Mouse (Mus musculus) limb, embryonic 12.5 days (tissue): ENCODE results near the gene Slc6a12. TPM values are rescaled to one million over a fixed set of nuclear protein-coding genes. Genes with fewer than 3 reads are reported as not detected.

Source experiments
- ATAC-seq: fragments of 200-750 bp; cut with Nextera tagmentation; 2 replicates; pipeline ENCODE4 v1.8.0; 2017; ENCODE audit warnings: low read depth, moderate TSS enrichment; ENCODE audit not compliant: insufficient number of reproducible peaks, insufficient read depth, low FRiP score, low TSS enrichment
- H3K27ac ChIP-seq: fragments of 300-500 bp; sonication (generic); 2 replicates; pipeline ENCODE4 v1.5.1; 2016; ENCODE audit warnings: mild to moderate bottlenecking, moderate library complexity
- H3K27me3 ChIP-seq: fragments of 300-500 bp; sonication (generic); 2 replicates; pipeline ENCODE4 v1.6.1; 2016; ENCODE audit warnings: mild to moderate bottlenecking, moderate library complexity
- H3K36me3 ChIP-seq: fragments of 300-500 bp; sonication (generic); 2 replicates; pipeline ENCODE4 v1.6.1; 2016; ENCODE audit warnings: mild to moderate bottlenecking, moderate library complexity
- H3K4me1 ChIP-seq: fragments of 300-500 bp; sonication (generic); replicated peaks from 2 replicates; pipeline ENCODE4 v1.6.1; 2016
- H3K4me2 ChIP-seq: fragments of 300-500 bp; sonication (generic); 2 replicates; pipeline ENCODE4 v1.6.1; 2016; ENCODE audit warnings: mild to moderate bottlenecking, moderate library complexity
- H3K4me3 ChIP-seq: fragments of 300-500 bp; sonication (generic); replicated peaks from 2 replicates; pipeline ENCODE4 v1.5.1; 2016; ENCODE audit warnings: mild to moderate bottlenecking
- H3K9ac ChIP-seq: fragments of 300-500 bp; sonication (generic); replicated peaks from 2 replicates; pipeline ENCODE4 v1.6.1; 2016; ENCODE audit warnings: mild to moderate bottlenecking, moderate library complexity
- H3K9me3 ChIP-seq: fragments of 300-500 bp; sonication (generic); 2 replicates; pipeline ENCODE4 v1.6.1; 2016; ENCODE audit warnings: mild to moderate bottlenecking, moderate library complexity
- WGBS: fragments of 180-500 bp; shearing (Covaris S2); methylation state at CpG from one replicate; pipeline ENCODE4 v1.1.7; 2016; 5-methylcytosine and 5-hydroxymethylcytosine counted together
- polyA plus RNA-seq: library from polyadenylated mRNA; unstranded; fragments of >200 nt; fragmentation: Nextera tagmentation; extraction: Ambion mirVana; gene quantifications from 2 replicates; pipeline ENCODE4 v1.2.1, GENCODE M21; 2016

The Slc6a12 gene
- polyA plus RNA-seq, 1 experiment from 2014 or later, result not detected

DNA sequence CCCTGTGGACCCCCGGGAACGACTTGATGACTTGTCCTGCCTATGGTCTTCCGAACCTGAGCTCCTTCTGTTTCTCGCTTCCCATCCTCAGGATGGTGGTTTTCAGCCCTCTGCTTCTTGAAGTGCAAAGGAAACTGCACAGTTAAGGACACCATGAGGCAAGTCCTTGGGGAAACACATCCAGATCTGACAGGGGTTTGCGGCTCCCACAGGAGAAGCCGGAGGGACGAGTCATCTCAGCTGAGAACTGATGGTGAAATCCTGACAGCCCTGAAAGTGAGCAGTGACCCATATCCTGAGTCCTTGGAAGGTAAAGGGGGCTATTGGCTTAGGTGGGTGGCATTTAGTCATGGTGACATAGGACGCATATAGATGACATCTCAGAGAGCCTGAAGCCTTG, 37.7 kb downstream of the Slc6a12 start:
- peaks cover 11% of the 10 kb centered on the region; the same call in 1 of the 2 replicates for H3K27me3 ChIP-seq
- no peaks in the 10 kb centered on the region for H3K36me3 ChIP-seq
- H3K4me1 ChIP-seq, result 0 out of 2 replicates have a peak, but pooled peaks cover 5% of the 10 kb centered on the region
- no peak overlapping the region for H3K9ac ChIP-seq
- no peak overlapping the region for H3K27ac ChIP-seq
- WGBS, result 80% methylated on average over 8 of the region's 8 CpGs
- no peaks in the 10 kb centered on the region for H3K9me3 ChIP-seq
- ATAC-seq, result no peak
- no peak overlapping the region for H3K4me3 ChIP-seq
- no peak overlapping the region for H3K4me2 ChIP-seq

DNA sequence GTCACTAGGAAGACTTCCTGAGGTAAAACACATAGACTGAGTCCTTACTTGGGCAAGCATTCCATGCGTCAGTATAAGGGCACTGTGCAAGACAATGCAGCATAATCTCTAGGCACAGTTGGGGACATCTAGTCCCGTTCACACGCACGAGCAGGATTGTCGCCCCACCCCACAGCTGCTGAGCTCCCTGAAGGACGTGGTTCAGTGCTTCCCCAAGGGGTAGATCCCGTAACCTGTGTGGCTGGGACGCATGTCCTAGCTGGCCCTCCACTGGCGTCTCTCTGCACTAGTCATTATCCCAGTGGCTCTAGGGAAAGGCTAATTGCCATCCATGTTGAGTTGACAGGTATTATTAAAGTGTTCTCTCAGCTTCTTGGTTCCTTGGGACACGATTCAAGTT, 39.2 kb downstream of the Slc6a12 start:
- Histone ChIP-seq H3K27me3 (peaks cover 19% of the 10 kb centered on the region), H3K36me3 (no peaks in the 10 kb centered on the region), H3K27ac (no peak overlapping the region), H3K9me3 (no peaks in the 10 kb centered on the region), H3K4me3 (no peak overlapping the region), H3K4me1 (0 out of 2 replicates have a peak, but pooled peaks cover 5% of the 10 kb centered on the region), H3K4me2 (no peak overlapping the region), H3K9ac (no peak overlapping the region)
- ATAC-seq, result no peak
- 60% methylated on average over 10 of the region's 10 CpGs for WGBS

DNA sequence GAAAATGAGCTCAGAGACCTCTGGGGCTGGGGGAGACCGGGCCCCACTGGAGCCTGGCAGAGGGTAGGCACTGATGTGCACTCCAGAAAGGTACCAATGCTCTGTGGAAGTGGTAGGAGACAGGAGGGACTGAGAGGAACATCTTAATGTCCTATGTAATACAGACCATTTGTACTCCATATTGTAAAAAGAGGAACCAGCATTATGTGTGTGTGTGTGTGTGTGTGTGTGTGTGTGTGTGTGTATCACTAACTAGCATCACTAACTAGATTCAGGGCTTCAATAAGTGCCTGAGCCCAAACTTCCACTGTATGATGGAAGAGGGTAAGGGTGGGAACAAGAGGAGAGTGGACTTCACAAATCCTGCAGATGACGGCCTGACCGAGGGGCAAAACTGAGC, 42.5 kb downstream of the Slc6a12 start:
- peaks cover 27% of the 10 kb centered on the region for H3K27me3 ChIP-seq
- WGBS, result 76% methylated on average over 3 of the region's 3 CpGs

DNA sequence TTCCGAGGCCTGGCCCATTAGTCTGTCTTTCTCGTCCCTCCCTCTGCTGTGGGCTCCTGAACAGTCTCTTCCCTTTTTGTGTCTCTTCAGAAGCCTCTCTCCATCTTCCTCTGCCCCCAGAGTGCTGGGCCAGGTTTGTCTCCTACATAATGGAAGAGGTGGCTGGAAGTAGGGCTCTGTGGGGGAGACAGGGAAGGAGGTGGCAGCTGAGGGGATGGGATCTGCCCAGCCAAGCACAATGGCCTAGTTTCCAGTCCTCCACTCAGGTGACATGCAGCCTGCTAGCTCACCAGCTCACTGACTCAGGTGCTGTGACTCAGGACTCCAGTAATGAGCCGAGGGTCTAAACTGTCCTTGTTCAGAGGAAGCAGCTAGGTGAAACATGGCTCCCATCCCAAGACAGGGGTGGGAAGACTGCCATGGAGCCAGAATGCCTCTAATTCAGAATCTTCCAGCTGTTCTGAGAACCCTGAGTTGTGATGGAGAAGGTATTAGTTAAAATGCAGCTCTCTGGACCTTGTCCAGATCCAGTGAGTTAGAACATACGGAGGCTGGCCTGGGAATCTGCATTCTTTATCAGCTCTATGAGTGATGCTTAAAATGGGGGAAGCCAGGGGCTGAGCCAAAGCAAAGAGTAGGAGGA, 49.9 kb downstream of the Slc6a12 start:
- Histone ChIP-seq H3K9ac (no peak overlapping the region), H3K27me3 (peaks cover 7% of the 10 kb centered on the region), H3K4me2 (no peak overlapping the region), H3K4me3 (no peak overlapping the region), H3K36me3 (no peaks in the 10 kb centered on the region), H3K4me1 (no peaks in the 10 kb centered on the region), H3K9me3 (peaks cover 11% of the 10 kb centered on the region), H3K27ac (no peak overlapping the region)
- WGBS, result 91% methylated on average over 4 of the region's 4 CpGs
- no peak for ATAC-seq

More for the DNA sequence above, 42.5 kb downstream of the Slc6a12 start:
- H3K9me3 ChIP-seq, result no peaks in the 10 kb centered on the region
- H3K27ac ChIP-seq, result no peak overlapping the region
- no peak overlapping the region for H3K4me2 ChIP-seq
- H3K36me3 ChIP-seq, result no peaks in the 10 kb centered on the region
- no peak overlapping the region for H3K4me3 ChIP-seq
- no peak overlapping the region for H3K9ac ChIP-seq
- H3K4me1 ChIP-seq, result 0 out of 2 replicates have a peak, but pooled peaks cover 5% of the 10 kb centered on the region
- no peak for ATAC-seq

DNA sequence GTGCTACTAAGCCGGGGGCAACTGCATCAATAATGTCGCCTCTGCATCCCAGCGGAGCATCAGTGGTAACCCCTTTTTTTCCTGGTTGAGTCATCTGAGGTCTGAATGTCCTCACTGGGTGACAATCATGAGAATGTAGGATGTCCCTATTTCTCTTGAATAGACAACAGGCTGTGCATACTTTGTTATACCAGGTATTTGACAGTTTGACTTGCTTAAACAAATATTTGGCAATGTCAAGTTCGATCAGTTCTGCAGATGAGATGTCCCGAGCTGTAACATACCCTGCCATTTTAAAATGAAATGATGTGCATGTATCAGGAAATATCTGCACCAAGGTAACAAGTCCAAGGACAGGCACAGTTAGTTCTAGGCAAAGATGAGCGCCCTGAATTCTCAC, 58.3 kb downstream of the Slc6a12 start:
- Histone ChIP-seq H3K27me3 (0 out of 2 replicates have a peak, but pooled peaks cover 3% of the 10 kb centered on the region), H3K36me3 (no peaks in the 10 kb centered on the region), H3K4me2 (no peak overlapping the region), H3K4me1 (no peaks in the 10 kb centered on the region), H3K4me3 (no peak overlapping the region), H3K27ac (no peak overlapping the region), H3K9ac (no peak overlapping the region), H3K9me3 (no peaks in the 10 kb centered on the region)
- WGBS, result 93% methylated on average over 6 of the region's 6 CpGs
- ATAC-seq, result no peak

DNA sequence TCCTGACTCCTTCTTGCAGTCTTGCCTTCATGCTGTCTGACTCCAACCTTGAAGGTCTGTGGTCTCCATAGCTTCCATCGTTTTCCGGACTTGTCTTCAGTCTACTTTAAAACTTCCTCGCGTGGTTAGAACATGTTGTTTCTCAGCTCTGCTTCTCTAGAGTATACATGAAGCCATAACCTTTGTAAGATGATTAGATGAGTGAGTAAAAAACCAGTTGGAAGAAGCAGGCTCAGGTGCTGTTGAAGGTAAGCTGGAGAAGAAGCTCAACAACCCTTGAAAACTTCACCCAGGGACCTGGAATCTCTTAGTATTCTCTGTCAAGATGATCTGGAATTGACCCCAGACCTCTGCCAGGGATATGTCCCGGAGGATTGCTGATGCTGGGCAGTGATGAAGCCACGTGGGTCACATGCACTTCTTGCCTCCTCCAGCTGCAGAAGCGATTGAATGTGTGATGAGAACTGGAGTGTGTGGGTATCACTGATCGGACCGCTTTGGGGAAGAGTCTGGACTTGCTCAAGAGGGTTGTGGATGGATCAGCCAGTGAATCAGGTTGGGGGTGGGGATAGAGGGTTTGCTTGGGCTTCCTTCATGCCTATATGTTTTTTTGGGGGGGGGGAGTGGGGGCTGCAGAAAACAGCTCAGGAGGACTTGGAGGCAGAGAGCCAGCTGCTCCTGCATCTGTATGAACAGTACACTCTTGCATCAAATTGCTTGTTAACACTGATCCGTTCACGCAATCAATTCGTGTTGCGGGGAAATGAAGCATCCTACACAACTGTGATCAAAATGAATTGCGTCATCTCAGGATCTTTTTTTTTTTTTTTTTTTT, 59.2 kb downstream of the Slc6a12 start:
- no peaks in the 10 kb centered on the region for H3K36me3 ChIP-seq
- H3K27ac ChIP-seq, result no peak overlapping the region
- H3K9ac ChIP-seq, result no peak overlapping the region
- 0 out of 2 replicates have a peak, but pooled peaks cover 3% of the 10 kb centered on the region for H3K27me3 ChIP-seq
- H3K9me3 ChIP-seq, result no peaks in the 10 kb centered on the region
- ATAC-seq, result no peak
- no peak overlapping the region for H3K4me2 ChIP-seq
- no peak overlapping the region for H3K4me3 ChIP-seq
- no peaks in the 10 kb centered on the region for H3K4me1 ChIP-seq
- WGBS, result 84% methylated on average over 14 of the region's 14 CpGs

DNA sequence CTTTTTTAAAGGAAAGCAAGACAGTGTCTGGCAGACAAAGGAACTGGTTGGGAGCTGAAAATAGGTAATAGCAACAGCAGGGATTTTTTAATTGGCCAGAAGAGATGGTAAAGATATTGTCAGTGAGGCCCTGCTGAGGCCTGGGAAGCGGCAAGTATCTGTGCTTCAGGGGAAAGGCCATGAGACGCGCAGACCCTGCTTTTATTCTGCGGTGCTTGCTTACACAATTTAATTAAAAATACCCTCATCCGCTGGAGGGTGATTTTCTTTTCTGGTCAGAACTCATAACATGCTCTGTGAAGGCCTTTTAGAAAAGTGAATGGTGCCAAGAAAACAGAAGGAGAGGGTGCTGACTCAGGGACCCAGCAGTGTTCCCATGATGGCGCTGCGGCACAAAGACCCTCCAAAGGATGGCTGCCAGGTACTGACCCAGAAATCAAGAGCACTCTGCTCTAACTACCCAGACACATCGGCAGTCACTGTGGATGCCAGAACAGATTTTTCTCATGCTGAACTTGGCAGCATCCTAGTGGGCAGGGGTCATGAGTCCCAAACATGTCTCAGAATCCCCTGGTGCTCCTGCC, 59.9 kb downstream of the Slc6a12 start:
- no peaks in the 10 kb centered on the region for H3K9me3 ChIP-seq
- no peak overlapping the region for H3K4me3 ChIP-seq
- H3K36me3 ChIP-seq, result no peaks in the 10 kb centered on the region
- H3K9ac ChIP-seq, result no peak overlapping the region
- peaks cover 3% of the 10 kb centered on the region; the same call in 1 of the 2 replicates for H3K27me3 ChIP-seq
- H3K4me2 ChIP-seq, result no peak overlapping the region
- peaks cover 5% of the 10 kb centered on the region; the same call in 1 of the 2 replicates for H3K4me1 ChIP-seq
- ATAC-seq, result no peak
- no peak overlapping the region for H3K27ac ChIP-seq
- WGBS, result 92% methylated on average over 8 of the region's 8 CpGs

DNA sequence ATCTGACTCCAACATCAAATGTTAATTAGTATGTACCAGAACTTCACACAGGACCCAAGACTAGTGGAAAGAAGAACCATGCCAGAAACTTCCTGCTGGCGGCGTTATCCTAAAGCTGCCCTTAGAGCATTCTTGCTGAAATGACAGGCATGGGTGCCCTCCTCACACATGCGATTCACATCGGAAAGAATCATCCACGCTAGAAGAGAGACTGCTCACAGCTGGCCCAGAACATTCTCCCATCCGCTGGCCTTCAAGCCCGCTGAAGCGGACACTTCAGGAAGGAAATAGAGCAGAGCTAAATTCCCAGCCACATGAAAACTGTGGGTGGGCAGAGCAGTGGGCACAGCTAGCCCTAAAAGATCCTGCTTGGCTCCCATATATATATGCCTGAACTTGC, 62.4 kb downstream of the Slc6a12 start:
- no peaks in the 10 kb centered on the region for H3K9me3 ChIP-seq
- H3K27me3 ChIP-seq, result peaks cover 18% of the 10 kb centered on the region
- peaks cover 6% of the 10 kb centered on the region; the same call in 1 of the 2 replicates for H3K4me1 ChIP-seq
- H3K4me2 ChIP-seq, result no peak overlapping the region
- no peaks in the 10 kb centered on the region for H3K36me3 ChIP-seq
- no peak for ATAC-seq
- H3K4me3 ChIP-seq, result no peak overlapping the region
- no peak overlapping the region for H3K9ac ChIP-seq
- no peak overlapping the region for H3K27ac ChIP-seq
- 93% methylated on average over 8 of the region's 8 CpGs for WGBS

DNA sequence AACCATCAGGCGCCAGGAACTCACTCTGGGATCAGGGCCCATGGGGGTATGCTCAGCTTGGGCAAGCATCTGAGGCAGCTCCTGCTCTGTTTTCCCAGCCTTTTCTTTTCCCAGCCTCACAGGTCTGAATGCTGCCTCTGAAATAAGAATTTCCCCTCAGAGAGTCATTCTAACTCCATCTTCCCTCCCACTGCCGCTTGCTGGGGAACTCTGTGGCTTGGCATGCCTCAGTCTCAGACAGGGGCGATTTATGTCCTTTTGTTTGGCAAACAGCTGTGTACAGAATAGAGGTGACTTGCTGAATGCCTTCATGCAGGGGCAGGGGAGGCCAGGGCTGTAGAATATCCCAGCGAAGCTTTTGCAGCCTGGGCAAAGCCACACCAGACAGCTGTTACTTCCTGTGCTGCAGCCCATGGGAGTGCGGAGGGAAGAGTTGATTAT, 64.7 kb downstream of the Slc6a12 start:
- 47% methylated on average over 5 of the region's 5 CpGs for WGBS
- Histone ChIP-seq H3K4me2 (no peak overlapping the region), H3K9me3 (no peaks in the 10 kb centered on the region), H3K4me1 (peaks cover 9% of the 10 kb centered on the region; the same call in 1 of the 2 replicates), H3K36me3 (no peaks in the 10 kb centered on the region), H3K4me3 (no peak overlapping the region), H3K9ac (0 out of 2 replicates have a peak overlapping the region, but pooled peaks have one; percentile 2), H3K27me3 (peaks cover 38% of the 10 kb centered on the region), H3K27ac (no peak overlapping the region)
- peak; percentile 27; the same call in 1 of the 2 replicates for ATAC-seq

DNA sequence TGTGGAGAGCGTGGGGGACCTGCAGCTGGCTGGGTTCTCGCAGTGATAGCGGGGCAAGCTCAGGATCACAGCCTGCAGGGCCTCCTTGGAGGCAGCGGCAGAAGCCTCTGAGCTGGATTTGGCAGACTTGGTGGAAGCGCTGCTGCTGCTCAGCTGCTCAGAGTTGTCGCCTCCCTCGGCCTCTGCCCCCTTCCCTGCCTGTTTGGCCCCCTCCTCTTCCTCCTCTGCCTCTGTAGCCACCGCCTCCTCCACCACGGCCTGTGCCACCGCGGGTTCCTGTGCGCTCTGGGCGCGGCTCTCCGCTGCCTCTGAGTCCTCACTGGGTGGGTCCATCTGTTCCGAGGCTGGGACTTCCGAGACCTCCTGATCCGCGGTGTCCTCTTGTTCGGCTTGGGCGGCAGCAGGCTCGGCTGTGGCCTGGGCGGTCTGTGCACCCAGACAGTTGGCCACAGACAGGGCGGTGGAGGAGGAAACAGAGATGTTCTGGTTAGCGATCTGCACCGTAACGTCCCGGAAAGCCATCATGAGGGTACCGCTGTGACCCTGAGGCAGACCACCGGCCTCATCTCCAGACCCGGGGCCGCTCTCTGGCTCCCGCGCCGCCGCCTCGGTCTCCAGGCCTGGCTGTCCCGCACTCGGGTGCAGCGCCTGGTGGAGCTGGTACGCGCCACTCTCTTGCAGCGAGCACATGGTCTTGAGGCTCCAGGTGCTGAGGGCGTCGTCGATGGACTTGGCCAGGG, 69.9 kb downstream of the Slc6a12 start:
- H3K36me3 ChIP-seq, result no peaks in the 10 kb centered on the region
- H3K9ac ChIP-seq, result 0 out of 2 replicates have a peak overlapping the region, but pooled peaks have one; percentile 2
- H3K4me3 ChIP-seq, result peak overlapping the region; percentile 32
- H3K4me2 ChIP-seq, result peak overlapping the region; percentile 54
- H3K4me1 ChIP-seq, result peaks cover 12% of the 10 kb centered on the region
- ATAC-seq, result no peak
- no peaks in the 10 kb centered on the region for H3K9me3 ChIP-seq
- WGBS, result 2% methylated on average over 46 of the region's 46 CpGs
- H3K27ac ChIP-seq, result no peak overlapping the region
- peaks cover 72% of the 10 kb centered on the region for H3K27me3 ChIP-seq
